Mouse (Mus musculus) myocyte (in vitro differentiated cells): Measurements from ENCODE around the gene Sema3a. TPM values are rescaled to one million over a fixed set of nuclear protein-coding genes. Genes with fewer than 3 reads are reported as not detected.

Experiments used
- H3K27me3 ChIP-seq: one replicate; pipeline ENCODE4 v1.6.1; 2011; ENCODE audit not compliant: control insufficient read depth, insufficient read depth, insufficient read length
- H3K36me3 ChIP-seq: one replicate; pipeline ENCODE4 v1.6.1; 2011; ENCODE audit not compliant: control insufficient read depth, insufficient read depth
- H3K4me2 ChIP-seq: one replicate; pipeline ENCODE4 v1.6.1; 2011; ENCODE audit warnings: low read depth, control low read depth
- H3K4me3 ChIP-seq: one replicate; pipeline ENCODE4 v1.5.1; 2011; ENCODE audit warnings: mild to moderate bottlenecking, control low read depth, moderate library complexity
- H3K79me2 ChIP-seq: one replicate; pipeline ENCODE4 v1.6.1; 2011; ENCODE audit not compliant: control insufficient read depth, insufficient read depth
- H3ac ChIP-seq: one replicate; pipeline ENCODE4 v1.6.1; 2011; ENCODE audit not compliant: control insufficient read depth, insufficient read length
- CEBPB ChIP-seq: IDR thresholded peaks from 2 replicates; pipeline ENCODE4 v1.6.1; 2011; ENCODE audit warnings: mild to moderate bottlenecking, moderate library complexity; ENCODE audit not compliant: poor library complexity, insufficient read depth, severe bottlenecking
- E2F4 ChIP-seq: IDR thresholded peaks from one replicate; pipeline ENCODE4 v1.6.1; 2011; ENCODE audit warnings: mild to moderate bottlenecking, control low read depth, moderate library complexity; ENCODE audit not compliant: insufficient read depth
- MAX ChIP-seq: IDR thresholded peaks from one replicate; pipeline ENCODE4 v1.6.1; 2011; ENCODE audit warnings: low read depth, mild to moderate bottlenecking, control low read depth
- MYOD1 ChIP-seq, 3 experiments: IDR thresholded peaks; one replicate each; pipeline ENCODE4 v1.6.1; 2011; ENCODE audit warnings: control low read depth in 2 of 3, low read depth in 2 of 3, mild to moderate bottlenecking in 2 of 3, moderate library complexity in 1 of 3; ENCODE audit not compliant: insufficient read length in 2 of 3, control insufficient read depth in 1 of 3
- MYOG ChIP-seq, 3 experiments: IDR thresholded peaks; one replicate each; pipeline ENCODE4 v1.6.1; 2011; ENCODE audit warnings: control low read depth in 2 of 3, low read depth in 2 of 3, mild to moderate bottlenecking in 2 of 3; ENCODE audit not compliant: insufficient read length in 2 of 3, control insufficient read depth in 1 of 3, insufficient read depth in 1 of 3
- POLR2A ChIP-seq: IDR thresholded peaks from one replicate; pipeline ENCODE4 v1.6.1; 2011; ENCODE audit warnings: low read depth, mild to moderate bottlenecking, control low read depth, moderate library complexity; ENCODE audit not compliant: insufficient read length
- POLR2AphosphoS2 ChIP-seq: IDR thresholded peaks from one replicate; pipeline ENCODE4 v1.6.1; 2011; ENCODE audit warnings: low read depth, control low read depth; ENCODE audit not compliant: insufficient read length
- REST ChIP-seq: IDR thresholded peaks from one replicate; pipeline ENCODE4 v1.6.1; 2011; ENCODE audit warnings: mild to moderate bottlenecking, control low read depth, moderate library complexity; ENCODE audit not compliant: insufficient read depth, insufficient read length
- SRF ChIP-seq: IDR thresholded peaks from one replicate; pipeline ENCODE4 v1.6.1; 2011; ENCODE audit warnings: low read depth; ENCODE audit not compliant: control insufficient read depth, insufficient read length
- TCF12 ChIP-seq: IDR thresholded peaks from one replicate; pipeline ENCODE4 v1.6.1; 2011; ENCODE audit warnings: mild to moderate bottlenecking, control low read depth; ENCODE audit not compliant: poor library complexity, insufficient read depth, severe bottlenecking
- TCF3 ChIP-seq: IDR thresholded peaks from one replicate; pipeline ENCODE4 v1.6.1; 2011; ENCODE audit warnings: low read depth, control low read depth; ENCODE audit not compliant: insufficient read length
- USF1 ChIP-seq: IDR thresholded peaks from one replicate; pipeline ENCODE4 v1.6.1; 2011; ENCODE audit warnings: low read depth, mild to moderate bottlenecking, control low read depth, moderate library complexity
- polyA plus RNA-seq: library from polyadenylated mRNA; unstranded; fragments of >200 nt; fragmentation: generic; extraction: Trizol; gene quantifications from one replicate; pipeline ENCODE4 v1.2.1, GENCODE M21; 2012; ENCODE audit warnings: missing spikeins

Sema3a gene
- polyA plus RNA-seq, 1 experiment, result 7.2 TPM

DNA sequence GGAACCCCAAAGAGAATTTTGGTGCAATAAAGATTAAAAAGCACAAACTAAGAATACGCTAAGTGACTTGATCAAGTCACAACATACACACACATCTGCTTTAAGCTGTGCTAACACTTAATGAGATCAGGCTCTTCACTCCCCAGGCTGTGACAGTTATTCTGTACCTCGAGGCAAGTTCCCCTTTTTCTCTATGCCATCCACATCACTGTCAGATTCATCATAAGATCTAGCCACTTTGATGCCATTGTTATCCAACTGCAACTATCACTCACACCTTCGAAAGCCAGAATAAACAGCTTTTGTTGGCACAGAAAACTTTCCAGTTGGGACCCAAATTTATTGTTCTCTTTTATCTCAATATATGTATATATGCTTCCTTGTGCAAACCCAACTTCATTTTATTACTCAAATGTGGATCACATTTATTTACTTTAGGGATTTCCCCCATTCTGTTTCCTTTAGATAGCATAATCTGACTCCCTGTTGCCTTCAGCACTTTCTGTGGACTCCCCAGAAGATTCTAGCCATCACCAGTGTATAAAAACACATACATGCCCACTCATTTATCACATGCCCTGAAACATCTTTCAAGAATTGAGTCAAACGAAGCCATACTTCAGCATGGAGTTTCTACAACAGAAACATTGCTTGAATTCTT lies 380.8 kb downstream of the Sema3a start:
- Histone ChIP-seq H3K27me3 (no peaks in the 10 kb centered on the region), H3ac (no peak overlapping the region), H3K36me3 (no peaks in the 10 kb centered on the region), H3K4me2 (no peak overlapping the region), H3K79me2 (no peaks in the 10 kb centered on the region), H3K4me3 (no peak overlapping the region)
- no peak for TF ChIP-seq POLR2AphosphoS2
- no peak for TF ChIP-seq USF1
- no peak for TF ChIP-seq E2F4
- no peak for TF ChIP-seq POLR2A
- TF ChIP-seq TCF12, result no peak
- no peak for TF ChIP-seq MAX
- no peak for TF ChIP-seq TCF3
- TF ChIP-seq MYOD1 (IDR thresholded peaks at IDR 0.05; ENCODE audit: control insufficient read depth in 1 of 3, insufficient read length in 2 of 3, low read depth in 2 of 3), result no peak
- TF ChIP-seq MYOG (IDR thresholded peaks at IDR 0.05; ENCODE audit: control insufficient read depth in 1 of 3, insufficient read depth in 1 of 3, insufficient read length in 2 of 3, low read depth in 2 of 3), result no peak
- no peak for TF ChIP-seq REST
- TF ChIP-seq SRF, result no peak

DNA sequence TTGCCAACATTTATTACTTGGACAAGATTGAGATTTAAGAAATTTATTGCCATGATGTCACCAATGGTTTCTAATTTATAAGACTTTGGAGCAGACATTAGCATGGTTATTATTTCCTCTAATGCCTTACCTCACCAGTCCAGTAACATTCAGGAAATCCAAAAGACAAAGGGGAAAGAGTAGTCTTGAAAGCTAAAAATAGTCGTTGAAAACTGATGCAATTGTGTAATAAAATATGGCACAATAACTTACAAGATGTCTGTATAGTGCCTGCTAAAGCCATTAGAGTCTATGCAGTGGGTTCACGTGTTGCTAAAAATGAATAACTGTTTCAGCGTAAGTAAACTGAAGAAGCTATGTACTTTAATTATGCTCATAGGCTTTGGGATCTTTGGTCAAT lies 383.9 kb downstream of the Sema3a start:
- no peak overlapping the region for H3ac ChIP-seq
- H3K36me3 ChIP-seq, result no peaks in the 10 kb centered on the region
- no peaks in the 10 kb centered on the region for H3K27me3 ChIP-seq
- no peak overlapping the region for H3K4me3 ChIP-seq
- H3K4me2 ChIP-seq, result no peak overlapping the region
- 0 out of 2 replicates have a peak, but pooled peaks have one; percentile 37 for TF ChIP-seq CEBPB
- TF ChIP-seq USF1, result no peak
- no peaks in the 10 kb centered on the region for H3K79me2 ChIP-seq

DNA sequence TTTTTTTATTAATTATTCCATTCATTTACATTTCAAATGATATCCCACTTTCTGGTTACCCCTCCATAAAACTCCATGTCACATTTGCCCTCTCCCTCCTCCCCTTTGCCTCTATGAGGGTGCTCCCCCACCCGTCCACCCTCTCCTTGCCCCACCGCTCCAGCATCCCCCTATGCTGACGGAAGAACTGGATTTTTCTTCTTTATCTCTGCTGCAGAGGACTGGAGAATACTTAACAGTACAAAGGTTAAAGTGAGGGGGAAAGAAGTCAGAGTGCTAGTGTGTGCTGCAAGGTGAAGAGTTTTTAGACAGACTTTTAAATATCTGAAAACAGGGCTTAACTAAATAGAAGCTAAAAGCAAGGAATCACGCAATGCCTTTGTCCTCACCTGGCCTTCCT lies 391.8 kb downstream of the Sema3a start:
- H3K36me3 ChIP-seq, result peaks cover 3% of the 10 kb centered on the region
- no peaks in the 10 kb centered on the region for H3K79me2 ChIP-seq
- H3ac ChIP-seq, result no peak overlapping the region
- no peak overlapping the region for H3K4me2 ChIP-seq
- TF ChIP-seq REST (no peak), SRF (no peak), POLR2AphosphoS2 (no peak), POLR2A (no peak), TCF12 (no peak)
- H3K27me3 ChIP-seq, result no peaks in the 10 kb centered on the region
- no peak overlapping the region for H3K4me3 ChIP-seq

DNA sequence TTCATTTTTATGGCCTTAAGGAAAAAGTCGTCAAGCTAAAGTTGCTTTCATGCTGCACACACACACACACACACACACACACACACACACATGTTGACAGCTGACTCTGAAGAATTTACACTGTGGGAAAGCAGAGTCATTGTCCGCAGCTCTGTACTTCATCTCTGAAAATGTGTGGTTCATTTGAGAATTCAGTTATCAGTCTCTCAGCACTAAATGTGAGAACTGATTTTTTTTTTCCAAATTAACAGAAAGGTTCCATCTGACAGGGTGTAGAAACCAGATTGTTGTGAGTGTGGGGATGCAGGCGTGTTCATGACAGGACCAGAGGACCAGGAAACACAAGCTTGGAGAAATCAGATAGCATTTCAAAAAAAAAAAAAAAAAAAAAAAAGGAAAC lies 400.4 kb downstream of the Sema3a start:
- H3K36me3 ChIP-seq, result peaks cover 12% of the 10 kb centered on the region
- no peaks in the 10 kb centered on the region for H3K27me3 ChIP-seq
- no peaks in the 10 kb centered on the region for H3K79me2 ChIP-seq
- H3K4me2 ChIP-seq, result peak overlapping the region; percentile 61
- H3K4me3 ChIP-seq, result no peak overlapping the region
- TF ChIP-seq MAX (no peak), TCF12 (peak; percentile 6), REST (no peak), MYOG (IDR thresholded peaks at IDR 0.05; ENCODE audit: control insufficient read depth in 1 of 3, insufficient read depth in 1 of 3, insufficient read length in 2 of 3, low read depth in 2 of 3) (peak in 1 of 3 experiments; percentile 22), MYOD1 (IDR thresholded peaks at IDR 0.05; ENCODE audit: control insufficient read depth in 1 of 3, insufficient read length in 2 of 3, low read depth in 2 of 3) (peak in 1 of 3 experiments; percentile 56), E2F4 (no peak)
- H3ac ChIP-seq, result no peak overlapping the region

DNA sequence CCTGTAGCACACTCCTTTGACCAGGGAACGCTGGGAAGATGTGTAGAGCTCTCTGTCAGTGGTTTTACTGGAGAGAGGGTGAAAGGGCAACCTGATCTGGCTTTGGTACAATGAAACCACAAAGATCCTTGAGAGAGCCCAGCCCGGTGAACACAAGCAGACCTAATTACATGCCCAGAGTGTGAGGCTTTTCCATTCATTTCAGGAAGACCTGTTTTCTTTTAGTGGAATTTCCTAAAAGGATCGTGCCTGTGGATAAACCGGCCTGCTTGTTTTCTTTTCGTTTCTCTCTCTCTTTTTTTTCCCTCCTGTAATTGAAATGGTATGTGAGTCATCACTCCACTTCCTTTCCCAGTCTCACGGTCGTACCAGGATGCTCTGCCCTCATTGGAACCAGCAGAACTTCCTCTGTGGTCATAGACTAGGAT lies 401.8 kb downstream of the Sema3a start:
- peak overlapping the region; percentile 2 for H3K4me3 ChIP-seq
- H3K27me3 ChIP-seq, result no peaks in the 10 kb centered on the region
- TF ChIP-seq CEBPB, result 0 out of 2 replicates have a peak, but pooled peaks have one; percentile 38
- TF ChIP-seq POLR2A, result no peak
- H3K79me2 ChIP-seq, result no peaks in the 10 kb centered on the region
- peaks cover 11% of the 10 kb centered on the region for H3K36me3 ChIP-seq
- no peak overlapping the region for H3ac ChIP-seq
- H3K4me2 ChIP-seq, result peak overlapping the region; percentile 70

DNA sequence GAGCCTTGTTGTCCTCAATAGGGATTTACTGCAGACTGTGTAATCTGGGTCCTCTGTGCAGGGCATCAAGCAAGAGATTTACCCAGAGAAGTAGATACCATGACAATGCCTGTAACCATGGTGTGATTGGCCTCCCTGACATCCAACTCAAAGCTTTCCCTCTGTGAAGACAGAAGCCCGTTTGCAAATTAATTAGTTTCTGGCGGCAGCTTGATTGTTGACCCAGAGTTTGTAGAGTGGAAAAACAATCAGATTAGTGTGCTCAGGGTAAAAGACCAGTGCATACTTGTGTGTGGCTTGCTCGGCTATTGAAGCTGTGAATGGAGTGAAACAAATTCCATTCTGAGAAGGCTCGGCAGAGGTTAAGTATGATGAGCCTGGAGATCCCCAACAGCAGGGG lies 404.0 kb downstream of the Sema3a start:
- Histone ChIP-seq H3K79me2 (no peaks in the 10 kb centered on the region), H3ac (no peak overlapping the region), H3K4me2 (no peak overlapping the region), H3K4me3 (no peak overlapping the region), H3K36me3 (peaks cover 3% of the 10 kb centered on the region), H3K27me3 (no peaks in the 10 kb centered on the region)
- TF ChIP-seq TCF12 (no peak), MYOD1 (IDR thresholded peaks at IDR 0.05; ENCODE audit: control insufficient read depth in 1 of 3, insufficient read length in 2 of 3, low read depth in 2 of 3) (no peak), POLR2AphosphoS2 (no peak), SRF (no peak)
